Mouse (Mus musculus): ENCODE data around the gene Zfp423. TPM values are rescaled to one million over a fixed set of nuclear protein-coding genes. Genes with fewer than 3 reads are reported as not detected.

The Zfp423 gene
- polyA plus RNA-seq, 1 experiment from 2014 or later = 39.2 TPM

- Histone ChIP-seq H3K9ac (ENCODE audit: low read length) (no peak overlapping the region), H3K36me3 (ENCODE audit: control insufficient read depth, insufficient read depth, low read length) (no peaks in the 10 kb centered on the region), H3K9me3 (ENCODE audit: control insufficient read depth, low read length) (no peaks in the 10 kb centered on the region), H3K4me1 (ENCODE audit: control insufficient read depth, insufficient read depth, low read length) (peaks cover 12% of the 10 kb centered on the region), H3K4me2 (ENCODE audit: low read depth, severe bottlenecking) (no peak overlapping the region), H3K27me3 (ENCODE audit: control insufficient read depth, insufficient read depth, low read length) (no peaks in the 10 kb centered on the region), H3K27ac (replicated peaks; ENCODE audit: low read depth, low read length) (no peak overlapping the region), H3K4me3 (ENCODE audit: low read depth, low read length) (no peak overlapping the region)
- WGBS = 84% methylated on average over 2 of the region's 2 CpGs
- DNase-seq (ENCODE audit: low spot score) (no peak), ATAC-seq (ENCODE audit: insufficient number of reproducible peaks, low FRiP score, low TSS enrichment, low read depth) (no peak)
These were observed 290.7 kb downstream of the Zfp423 start for GRCm38 (mm10) chr8:87668736-87669135.

DNA sequence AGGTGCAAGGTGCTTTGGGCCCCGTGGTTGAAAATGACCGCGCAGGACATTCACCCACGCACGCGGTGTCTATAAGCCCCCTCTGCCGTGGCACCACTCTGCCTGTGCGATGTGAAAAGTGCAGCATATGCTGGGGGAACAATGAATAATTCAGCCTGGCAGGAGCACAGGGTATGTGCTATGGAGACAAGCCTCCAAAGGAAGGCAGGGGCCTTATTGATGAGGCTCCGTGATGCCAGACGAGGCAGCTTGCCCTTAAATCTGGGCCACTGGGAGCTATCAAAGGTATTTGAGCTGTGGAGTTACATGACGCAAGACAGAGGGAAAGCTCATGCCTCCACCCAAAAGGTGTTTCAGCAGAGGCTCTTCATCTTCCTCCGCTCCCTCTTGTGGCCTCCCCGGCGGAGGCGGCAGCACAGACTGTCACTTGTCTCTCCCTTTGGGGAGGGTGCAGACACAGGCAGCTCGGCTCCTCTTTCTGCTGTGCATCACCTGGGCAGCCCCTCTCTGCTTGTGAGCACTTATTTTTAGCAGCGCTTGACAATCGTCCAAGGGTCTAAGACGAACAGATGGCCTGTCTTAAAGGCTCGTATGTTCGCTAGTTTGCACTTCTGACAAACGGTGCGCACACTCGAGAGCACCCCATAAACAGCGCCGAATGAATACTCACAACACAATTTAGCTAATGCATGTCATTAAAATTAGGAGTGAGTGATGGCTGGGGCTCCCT is 291.3 kb downstream of the Zfp423 start:
- WGBS = 75% methylated on average over 26 of the region's 26 CpGs
- DNase-seq (ENCODE audit: low spot score) (no peak), ATAC-seq (ENCODE audit: insufficient number of reproducible peaks, low FRiP score, low TSS enrichment, low read depth) (no peak)
- Histone ChIP-seq H3K36me3 (ENCODE audit: control insufficient read depth, insufficient read depth, low read length) (no peaks in the 10 kb centered on the region), H3K4me1 (ENCODE audit: control insufficient read depth, insufficient read depth, low read length) (peaks cover 16% of the 10 kb centered on the region), H3K27ac (replicated peaks; ENCODE audit: low read depth, low read length) (no peak overlapping the region), H3K9ac (ENCODE audit: low read length) (no peak overlapping the region), H3K4me2 (ENCODE audit: low read depth, severe bottlenecking) (no peak overlapping the region), H3K27me3 (ENCODE audit: control insufficient read depth, insufficient read depth, low read length) (no peaks in the 10 kb centered on the region), H3K9me3 (ENCODE audit: control insufficient read depth, low read length) (no peaks in the 10 kb centered on the region), H3K4me3 (ENCODE audit: low read depth, low read length) (no peak overlapping the region)

DNA sequence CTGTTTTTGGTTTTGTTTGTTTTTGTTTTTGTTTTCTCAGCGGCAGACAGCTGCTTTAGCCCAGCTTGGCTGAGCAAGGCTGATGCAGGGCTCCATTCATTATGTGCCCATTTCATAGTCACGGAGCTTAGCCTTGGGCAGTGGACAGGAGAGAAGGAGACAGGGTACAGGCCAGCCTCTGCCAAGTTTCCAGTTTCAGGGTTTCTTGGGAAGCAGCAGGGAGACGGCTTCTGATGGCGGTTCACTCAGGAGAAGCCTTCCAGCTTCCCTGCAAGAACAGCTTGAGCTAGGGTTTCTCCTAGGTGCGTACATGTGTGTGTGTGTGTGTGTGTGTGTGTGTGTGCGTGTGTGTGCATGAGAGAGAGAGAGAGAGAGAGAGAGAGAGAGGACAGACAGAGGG is 292.1 kb downstream of the Zfp423 start:
- Histone ChIP-seq H3K36me3 (ENCODE audit: control insufficient read depth, insufficient read depth, low read length) (no peaks in the 10 kb centered on the region), H3K4me1 (ENCODE audit: control insufficient read depth, insufficient read depth, low read length) (peaks cover 23% of the 10 kb centered on the region), H3K9ac (ENCODE audit: low read length) (no peak overlapping the region), H3K27me3 (ENCODE audit: control insufficient read depth, insufficient read depth, low read length) (no peaks in the 10 kb centered on the region), H3K4me2 (ENCODE audit: low read depth, severe bottlenecking) (no peak overlapping the region), H3K27ac (replicated peaks; ENCODE audit: low read depth, low read length) (no peak overlapping the region), H3K9me3 (ENCODE audit: control insufficient read depth, low read length) (no peaks in the 10 kb centered on the region), H3K4me3 (ENCODE audit: low read depth, low read length) (no peak overlapping the region)
- no peak for DNase-seq (ENCODE audit: low spot score)
- 94% methylated on average over 6 of the region's 6 CpGs for WGBS
- ATAC-seq (ENCODE audit: insufficient number of reproducible peaks, low FRiP score, low TSS enrichment, low read depth) = no peak

DNA sequence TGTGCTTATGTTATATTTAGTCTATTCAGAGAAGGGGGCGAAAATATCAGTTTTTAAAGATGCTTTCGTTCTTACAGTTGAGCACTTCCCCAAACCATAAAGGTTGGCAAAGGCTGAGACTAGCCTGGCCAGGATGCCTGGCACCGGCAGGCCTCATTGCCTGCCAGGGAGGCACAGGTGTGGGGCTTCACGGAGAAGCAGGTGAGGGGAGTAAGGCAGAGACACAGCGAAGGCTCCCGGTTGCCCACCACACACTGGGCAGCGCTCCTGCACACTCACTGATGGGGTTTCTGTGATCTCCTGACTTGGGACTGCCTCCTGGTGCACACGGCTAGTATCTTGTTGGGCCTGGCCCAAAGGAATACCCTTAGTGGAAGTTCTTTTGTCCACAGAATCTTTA is 294.1 kb downstream of the Zfp423 start:
- Histone ChIP-seq H3K27ac (replicated peaks; ENCODE audit: low read depth, low read length) (no peak overlapping the region), H3K9ac (ENCODE audit: low read length) (no peak overlapping the region), H3K27me3 (ENCODE audit: control insufficient read depth, insufficient read depth, low read length) (no peaks in the 10 kb centered on the region), H3K36me3 (ENCODE audit: control insufficient read depth, insufficient read depth, low read length) (no peaks in the 10 kb centered on the region), H3K4me2 (ENCODE audit: low read depth, severe bottlenecking) (no peak overlapping the region), H3K4me3 (ENCODE audit: low read depth, low read length) (no peak overlapping the region), H3K4me1 (ENCODE audit: control insufficient read depth, insufficient read depth, low read length) (peaks cover 38% of the 10 kb centered on the region), H3K9me3 (ENCODE audit: control insufficient read depth, low read length) (no peaks in the 10 kb centered on the region)
- DNase-seq (ENCODE audit: low spot score) (no peak), ATAC-seq (ENCODE audit: insufficient number of reproducible peaks, low FRiP score, low TSS enrichment, low read depth) (no peak)
- 87% methylated on average over 8 of the region's 8 CpGs for WGBS

GRCm38 (mm10) chr8:87664217-87664509 is 295.2 kb downstream of the Zfp423 start:
- DNase-seq (ENCODE audit: low spot score) (no peak), ATAC-seq (ENCODE audit: insufficient number of reproducible peaks, low FRiP score, low TSS enrichment, low read depth) (no peak)
- Histone ChIP-seq H3K36me3 (ENCODE audit: control insufficient read depth, insufficient read depth, low read length) (no peaks in the 10 kb centered on the region), H3K4me1 (ENCODE audit: control insufficient read depth, insufficient read depth, low read length) (peaks cover 50% of the 10 kb centered on the region), H3K9me3 (ENCODE audit: control insufficient read depth, low read length) (no peaks in the 10 kb centered on the region), H3K27me3 (ENCODE audit: control insufficient read depth, insufficient read depth, low read length) (no peaks in the 10 kb centered on the region), H3K4me2 (ENCODE audit: low read depth, severe bottlenecking) (no peak overlapping the region), H3K27ac (replicated peaks; ENCODE audit: low read depth, low read length) (no peak overlapping the region), H3K4me3 (ENCODE audit: low read depth, low read length) (no peak overlapping the region), H3K9ac (ENCODE audit: low read length) (no peak overlapping the region)
- 80% methylated on average over 2 of the region's 2 CpGs for WGBS

DNA sequence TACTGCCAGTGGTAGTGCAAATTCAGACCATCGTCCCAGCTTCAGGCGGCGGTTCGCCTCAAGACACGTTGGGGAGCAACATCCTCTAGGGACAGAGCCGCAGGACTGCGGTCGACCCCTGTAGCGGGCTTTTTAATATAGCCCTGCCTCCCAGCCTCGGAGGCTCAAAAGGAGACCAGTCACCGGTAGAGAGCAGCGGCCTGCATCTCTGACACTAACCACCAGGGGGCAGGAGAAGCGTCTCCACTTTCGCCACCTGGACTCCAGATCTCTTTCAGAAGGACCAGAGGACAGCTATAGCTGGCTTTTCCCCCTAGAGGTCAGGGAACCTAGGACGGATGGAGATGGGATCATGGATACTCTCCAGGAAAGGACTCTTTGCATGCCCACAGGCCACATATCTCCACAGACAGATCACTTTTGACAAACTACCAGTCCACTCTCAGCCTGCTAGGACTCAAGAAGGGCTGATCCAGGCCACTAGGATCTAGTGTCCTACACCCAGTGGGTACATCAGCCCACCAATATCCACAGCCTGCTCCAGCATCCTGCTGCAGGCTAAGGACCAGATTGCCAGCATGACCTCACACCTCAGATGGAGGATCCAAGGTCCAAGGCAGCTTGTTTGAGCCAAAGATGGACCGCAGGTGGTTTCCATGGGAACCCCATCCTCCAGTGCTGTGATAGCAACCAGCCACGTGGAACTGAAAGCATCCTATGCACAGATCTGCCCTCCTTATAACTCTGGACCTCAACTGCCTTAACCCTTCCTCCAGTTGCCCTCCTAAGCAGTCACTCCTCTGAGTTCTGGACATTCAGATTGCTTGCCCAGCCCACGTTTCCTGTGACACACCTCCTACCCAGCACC is 295.8 kb downstream of the Zfp423 start:
- DNase-seq (ENCODE audit: low spot score) = peak; percentile 93
- H3K27ac ChIP-seq (replicated peaks; ENCODE audit: low read depth, low read length) = no peak overlapping the region
- H3K4me3 ChIP-seq (ENCODE audit: low read depth, low read length) = no peak overlapping the region
- H3K27me3 ChIP-seq (ENCODE audit: control insufficient read depth, insufficient read depth, low read length) = no peaks in the 10 kb centered on the region
- 14% methylated on average over 18 of the region's 18 CpGs for WGBS
- peaks cover 49% of the 10 kb centered on the region for H3K4me1 ChIP-seq (ENCODE audit: control insufficient read depth, insufficient read depth, low read length)
- no peaks in the 10 kb centered on the region for H3K9me3 ChIP-seq (ENCODE audit: control insufficient read depth, low read length)
- no peak overlapping the region for H3K9ac ChIP-seq (ENCODE audit: low read length)
- peak overlapping the region; percentile 55 for H3K4me2 ChIP-seq (ENCODE audit: low read depth, severe bottlenecking)
- ATAC-seq (ENCODE audit: insufficient number of reproducible peaks, low FRiP score, low TSS enrichment, low read depth) = no peak
- H3K36me3 ChIP-seq (ENCODE audit: control insufficient read depth, insufficient read depth, low read length) = no peaks in the 10 kb centered on the region

- H3K27me3 ChIP-seq (ENCODE audit: control insufficient read depth, insufficient read depth, low read length) = no peaks in the 10 kb centered on the region
- H3K4me1 ChIP-seq (ENCODE audit: control insufficient read depth, insufficient read depth, low read length) = peaks cover 47% of the 10 kb centered on the region
- H3K36me3 ChIP-seq (ENCODE audit: control insufficient read depth, insufficient read depth, low read length) = no peaks in the 10 kb centered on the region
- 2% methylated on average over 25 of the region's 25 CpGs for WGBS
- no peak overlapping the region for H3K9ac ChIP-seq (ENCODE audit: low read length)
- no peaks in the 10 kb centered on the region for H3K9me3 ChIP-seq (ENCODE audit: control insufficient read depth, low read length)
- H3K4me3 ChIP-seq (ENCODE audit: low read depth, low read length) = peak overlapping the region; percentile 9; the same call in 1 of the 2 replicates
- ATAC-seq (ENCODE audit: insufficient number of reproducible peaks, low FRiP score, low TSS enrichment, low read depth) (no peak), DNase-seq (ENCODE audit: low spot score) (peak; percentile 62)
- peak overlapping the region; percentile 55 for H3K4me2 ChIP-seq (ENCODE audit: low read depth, severe bottlenecking)
- no peak overlapping the region for H3K27ac ChIP-seq (replicated peaks; ENCODE audit: low read depth, low read length)
These were observed 296.5 kb downstream of the Zfp423 start for GRCm38 (mm10) chr8:87662811-87663341.

DNA sequence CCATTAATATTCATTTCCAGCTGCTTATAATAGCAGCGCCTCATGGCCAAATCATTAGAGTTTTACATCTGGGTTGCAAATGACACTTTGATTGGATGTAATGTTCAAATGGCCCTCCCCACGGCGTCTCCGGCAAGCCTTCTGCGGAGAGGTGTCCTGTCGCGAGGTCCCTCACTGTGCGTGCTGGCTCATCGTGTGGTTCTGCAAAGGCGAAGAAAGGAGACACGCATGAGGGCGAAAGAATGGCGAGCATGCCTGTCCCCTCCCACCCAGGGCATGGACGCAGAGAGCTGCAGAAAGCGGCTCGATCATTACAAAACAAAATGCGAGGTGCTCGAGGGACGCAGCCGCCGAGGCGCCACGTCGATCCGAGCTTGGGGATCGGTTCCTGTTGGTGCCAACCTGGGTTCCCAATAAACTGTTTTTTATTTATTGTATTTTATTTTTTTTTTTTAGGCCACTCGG is 297.1 kb downstream of the Zfp423 start:
- Histone ChIP-seq H3K4me2 (ENCODE audit: low read depth, severe bottlenecking) (peak overlapping the region; percentile 55), H3K36me3 (ENCODE audit: control insufficient read depth, insufficient read depth, low read length) (no peaks in the 10 kb centered on the region), H3K27me3 (ENCODE audit: control insufficient read depth, insufficient read depth, low read length) (no peaks in the 10 kb centered on the region), H3K4me3 (ENCODE audit: low read depth, low read length) (peak overlapping the region; percentile 17; the same call in 1 of the 2 replicates), H3K4me1 (ENCODE audit: control insufficient read depth, insufficient read depth, low read length) (peaks cover 48% of the 10 kb centered on the region), H3K27ac (replicated peaks; ENCODE audit: low read depth, low read length) (no peak overlapping the region), H3K9ac (ENCODE audit: low read length) (peak overlapping the region; percentile 19; the same call in 1 of the 2 replicates), H3K9me3 (ENCODE audit: control insufficient read depth, low read length) (no peaks in the 10 kb centered on the region)
- ATAC-seq (ENCODE audit: insufficient number of reproducible peaks, low FRiP score, low TSS enrichment, low read depth) = no peak
- WGBS = 3% methylated on average over 27 of the region's 27 CpGs
- peak; percentile 54 for DNase-seq (ENCODE audit: low spot score)
